Mouse (Mus musculus): ENCODE results near the gene Tnfrsf22.

- TF ChIP-seq CTCF (IDR thresholded peaks at IDR 0.05; ENCODE audit: low read depth, low read length) (peak; percentile 45), POLR2A (IDR thresholded peaks at IDR 0.05; ENCODE audit: insufficient read depth, low read length) (no peak), EP300 (IDR thresholded peaks at IDR 0.05; ENCODE audit: insufficient read depth, low read depth, low read length) (no peak)
These were observed 47.8 kb downstream of the Tnfrsf22 start for GRCm38 (mm10) chr7:143601705-143602104.

Measured in ES-Bruce4 (cell line).